Mouse (Mus musculus) G1E (cell line): ENCODE measurements around the gene Cybrd1.

Experiments used
- CTCF ChIP-seq: IDR thresholded peaks from 2 replicates; pipeline ENCODE4 v1.5.1; 2012; ENCODE audit warnings: low read depth, low read length, inconsistent platforms, mixed read lengths
- GATA1 ChIP-seq: IDR thresholded peaks from 2 replicates; pipeline ENCODE4 v1.6.1; 2012; ENCODE audit warnings: borderline replicate concordance, low read length, inconsistent platforms, mixed read lengths
- GATA2 ChIP-seq: IDR thresholded peaks from 2 replicates; pipeline ENCODE4 v1.6.1; 2012; ENCODE audit warnings: low read depth, low read length, inconsistent platforms, borderline replicate concordance
- POLR2AphosphoS5 ChIP-seq: IDR thresholded peaks from 2 replicates; pipeline ENCODE4 v1.6.1; 2012; ENCODE audit warnings: low read depth, low read length, inconsistent platforms; ENCODE audit not compliant: insufficient replicate concordance
- TAL1 ChIP-seq: conservative IDR thresholded peaks from 2 replicates; pipeline ENCODE4 v1.6.1; 2012; ENCODE audit warnings: low read depth, low read length, inconsistent platforms, mixed read lengths

- TF ChIP-seq CTCF (no peak), TAL1 (no peak), POLR2AphosphoS5 (no peak), GATA1 (no peak), GATA2 (no peak)
Measured at GRCm38 (mm10) chr2:71142410-71142809, 24.7 kb downstream of the Cybrd1 start.
